8 mouse cellular contexts compared by ENCODE assay signal in the genomic region with DNA sequence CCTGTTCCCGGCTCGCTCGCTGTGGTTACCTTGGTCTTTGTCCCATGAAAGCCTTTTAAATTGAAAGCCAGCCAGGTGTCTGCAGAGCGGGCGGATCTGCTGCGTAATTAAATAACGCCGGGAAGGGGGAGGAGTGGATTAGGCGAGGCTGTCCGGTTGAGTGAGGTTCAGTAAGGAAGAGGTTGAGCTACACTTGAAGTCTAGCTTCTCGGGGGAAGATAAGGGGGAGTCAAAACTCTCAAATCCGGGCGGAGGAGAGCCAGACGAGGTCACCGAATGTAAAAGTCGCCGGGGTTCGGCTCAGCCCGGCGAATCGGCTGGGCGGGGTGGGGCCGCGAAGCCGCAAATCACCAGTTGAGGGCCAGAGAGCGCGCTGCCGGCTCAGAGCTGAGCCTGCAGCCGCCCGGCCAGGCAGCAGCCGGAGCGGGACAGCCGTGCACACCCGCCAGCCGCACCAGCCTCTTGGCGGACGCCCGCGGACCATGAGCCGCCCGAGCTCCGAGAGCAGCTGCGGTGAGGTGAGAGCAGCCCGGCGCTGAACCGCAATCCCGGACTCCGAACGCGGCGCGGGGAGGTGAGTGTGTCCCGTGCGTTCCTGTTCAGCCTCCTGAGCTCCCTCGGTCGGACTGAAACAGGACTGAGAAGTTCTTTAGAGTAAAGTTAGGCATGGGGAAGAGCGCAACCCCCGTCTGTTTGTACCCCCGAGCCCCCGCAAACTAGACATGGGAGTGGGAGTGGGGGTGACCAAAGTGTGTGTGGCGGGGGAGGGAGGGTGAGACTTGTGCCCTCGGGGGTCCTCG.
DNase-seq lines count a peak whose midpoint lies in the region; ATAC-seq and TF ChIP-seq lines count a peak whose summit lies in the region.

No protein-coding gene starts in this region.

- peak; percentile 73 for DNase-seq in forebrain, embryonic 14.5 days (ENCODE audit: low spot score)
- peak; percentile 76 to 86 for DNase-seq in heart, postnatal 36 days
- DNase-seq in layer of hippocampus, adult 2 months (ENCODE audit: low spot score in 2 of 2): peak; percentile 4 to 40
- peak; percentile 87 for DNase-seq in lung, postnatal 10 days
- DNase-seq in ovary, postnatal 10 days (ENCODE audit: low spot score): peak; percentile 56
- peak; percentile 33 for DNase-seq in thymus, postnatal 14 days

- H3K36me3 ChIP-seq in ES-Bruce4 (ENCODE audit: control insufficient read depth, insufficient read depth, low read length, poor library complexity, severe bottlenecking): no peaks in the 10 kb centered on the region
- H3K36me3 ChIP-seq in forebrain, embryonic 14.5 days (ENCODE audit: control insufficient read depth, insufficient read depth, low read length): no peaks in the 10 kb centered on the region

- TF ChIP-seq CTCF in ES-Bruce4 (IDR thresholded peaks at IDR 0.05; ENCODE audit: low read depth, low read length): no peak
- peak; percentile 44 for TF ChIP-seq CTCF in layer of hippocampus, adult 2 months (conservative IDR thresholded peaks at IDR 0.05)

- H3K27me3 ChIP-seq in ES-Bruce4 (ENCODE audit: control insufficient read depth, insufficient read depth, low read length, poor library complexity, severe bottlenecking): no peaks in the 10 kb centered on the region
- 0 out of 2 replicates have a peak, but pooled peaks cover 3% of the 10 kb centered on the region for H3K27me3 ChIP-seq in forebrain, embryonic 14.5 days (replicated peaks; ENCODE audit: control insufficient read depth, insufficient read depth, low read length)

- ATAC-seq in cerebellum, adult (ENCODE audit: insufficient number of reproducible peaks, low FRiP score, low TSS enrichment): peak; percentile 89
- ATAC-seq in forebrain, embryonic 14.5 days: peak; percentile 87

- TF ChIP-seq POLR2A in ES-Bruce4 (IDR thresholded peaks at IDR 0.05; ENCODE audit: insufficient read depth, low read length): no peak

- H3K4me3 ChIP-seq in ES-Bruce4 (ENCODE audit: low read depth, low read length): peak overlapping the region; percentile 90
- H3K4me3 ChIP-seq in forebrain, embryonic 14.5 days (ENCODE audit: low read depth, low read length): peak overlapping the region; percentile 55
- peak overlapping the region; percentile 73 for H3K4me3 ChIP-seq in layer of hippocampus, adult 2 months

- peaks cover 4% of the 10 kb centered on the region for H3K4me1 ChIP-seq in ES-Bruce4 (ENCODE audit: control insufficient read depth, insufficient read depth, low read length)
- H3K4me1 ChIP-seq in forebrain, embryonic 14.5 days (ENCODE audit: control insufficient read depth, insufficient read depth, low read length): peaks cover 3% of the 10 kb centered on the region; the same call in 1 of the 2 replicates

- H3K9ac ChIP-seq in ES-Bruce4 (ENCODE audit: low read depth, poor library complexity, severe bottlenecking): peak overlapping the region; percentile 89
- H3K9ac ChIP-seq in forebrain, embryonic 14.5 days (ENCODE audit: low read length): peak overlapping the region; percentile 74

- no peak for TF ChIP-seq EP300 in ES-Bruce4 (IDR thresholded peaks at IDR 0.05; ENCODE audit: insufficient read depth, low read depth, low read length)

- H3K4me2 ChIP-seq in forebrain, embryonic 14.5 days (ENCODE audit: low read length): peak overlapping the region; percentile 94

- H3K9me3 ChIP-seq in ES-Bruce4 (replicated peaks; ENCODE audit: control insufficient read depth, insufficient read depth, low read length, poor library complexity, severe bottlenecking): no peaks in the 10 kb centered on the region
- H3K9me3 ChIP-seq in forebrain, embryonic 14.5 days (replicated peaks; ENCODE audit: control insufficient read depth, low read length): no peaks in the 10 kb centered on the region

- intact Hi-C loops in heart, postnatal 36 days (cut with DNase I): loop anchor here (2.0 to 5.0 kb wide), 2 partner anchors 43 kb away; no protein-coding TSS in a partner anchor

- under 1% methylated on average over 63 of the region's 63 CpGs for WGBS in forebrain, embryonic 14.5 days

- peak overlapping the region; percentile 74 for H3K27ac ChIP-seq in ES-Bruce4 (ENCODE audit: insufficient read depth, low read length)
- peak overlapping the region; percentile 52; the same call in 1 of the 2 replicates for H3K27ac ChIP-seq in forebrain, embryonic 14.5 days (ENCODE audit: low read depth, low read length)
- peak overlapping the region; percentile 86 for H3K27ac ChIP-seq in layer of hippocampus, adult 2 months

Comparison
In these comparisons a context has a peak if more than half of its experiments do, and no peak if none do; other contexts are left out.
1. Peak in every context shown above with its lines: DNase-seq, ATAC-seq, H3K4me3 ChIP-seq and H3K27ac ChIP-seq.
2. DNase-seq: peak in every context shown above with its lines; median percentile 87 in lung, postnatal 10 days; 81 in heart, postnatal 36 days; 73 in forebrain, embryonic 14.5 days; 56 in ovary, postnatal 10 days; 33 in thymus, postnatal 14 days; 22 in layer of hippocampus, adult 2 months.